Mouse (Mus musculus) liver, postnatal 0 days (tissue): ENCODE results near the gene Etnppl.

ENCODE experiments used
- CTCF ChIP-seq: sonication (generic); IDR thresholded peaks from 2 replicates; pipeline ENCODE4 v1.5.1; 2016; ENCODE audit warnings: antibody characterized with exemption, low read depth
- EP300 ChIP-seq: IDR thresholded peaks from 2 replicates; pipeline ENCODE4 v1.6.1; 2016; ENCODE audit warnings: antibody characterized with exemption, low read depth, mild to moderate bottlenecking

DNA sequence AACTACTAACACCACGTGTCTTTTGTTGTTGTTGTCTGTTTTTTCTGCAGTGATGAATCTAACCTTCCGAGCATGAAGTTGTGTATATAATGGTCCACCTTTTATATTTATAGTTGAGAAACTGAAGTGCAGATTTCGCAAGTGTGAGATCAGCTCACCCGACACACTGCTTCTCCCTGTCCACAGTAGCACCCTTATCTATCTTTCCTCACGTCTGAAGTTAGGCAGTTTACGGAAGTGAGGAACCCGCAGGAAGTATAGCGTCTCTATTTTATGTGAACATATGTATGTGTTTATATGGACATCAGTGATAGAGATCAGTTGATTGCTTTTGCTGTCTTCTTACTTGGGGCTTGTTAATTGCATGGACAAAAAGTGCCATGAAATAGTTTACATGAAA, 22.2 kb upstream of the Etnppl start:
- TF ChIP-seq CTCF (no peak), EP300 (no peak)
